Mouse (Mus musculus): ENCODE measurements at regions not wholly inside any gene's neighbourhood (a gene's known extent, or its start where the extent isn't known, plus 50 kb on each side); places are given as distances from the start of the nearest gene placed in this dataset.
A peak's percentile ranks its signal among the peaks of the same experiment; 100 is the strongest.

- WGBS = 9% methylated on average over 2 of the region's 2 CpGs
- Histone ChIP-seq H3K9ac (no peak overlapping the region; the same call in 1 of the 2 replicates), H3K36me3 (no peaks in the 10 kb centered on the region), H3K27me3 (no peaks in the 10 kb centered on the region; the same call in 1 of the 2 replicates), H3K9me3 (replicated peaks) (no peaks in the 10 kb centered on the region; the same call in 1 of the 2 replicates), H3K27ac (peak overlapping the region; percentile 86), H3K4me3 (no peak overlapping the region), H3K4me2 (replicated peaks) (no peak overlapping the region; the same call in 1 of the 2 replicates), H3K4me1 (peaks cover 35% of the 10 kb centered on the region)
- ATAC-seq (ENCODE audit: low FRiP score) = peak; percentile 83
Observed at GRCm38 (mm10) chr16:21274012-21274528, 69.5 kb downstream of the Ephb3 start.

- no peak overlapping the region for H3K27ac ChIP-seq
- no peak overlapping the region for H3K9ac ChIP-seq
- H3K9me3 ChIP-seq (replicated peaks) = no peaks in the 10 kb centered on the region; the same call in 1 of the 2 replicates
- H3K27me3 ChIP-seq = peaks cover 14% of the 10 kb centered on the region
- ATAC-seq (ENCODE audit: low FRiP score) = no peak
- WGBS = 78% methylated on average over 11 of the region's 11 CpGs
- no peaks in the 10 kb centered on the region for H3K36me3 ChIP-seq
- no peak overlapping the region for H3K4me2 ChIP-seq (replicated peaks)
- H3K4me3 ChIP-seq = no peak overlapping the region
- peaks cover 22% of the 10 kb centered on the region for H3K4me1 ChIP-seq
Observed at GRCm38 (mm10) chr16:21277789-21278342, 73.3 kb downstream of the Ephb3 start.

GRCm38 (mm10) chr16:21278387-21278786 is 73.8 kb downstream of the Ephb3 start:
- H3K4me2 ChIP-seq (replicated peaks) = no peak overlapping the region
- H3K4me1 ChIP-seq = peaks cover 20% of the 10 kb centered on the region
- H3K27me3 ChIP-seq = peaks cover 18% of the 10 kb centered on the region
- no peak for ATAC-seq (ENCODE audit: low FRiP score)
- no peak overlapping the region for H3K4me3 ChIP-seq
- H3K9me3 ChIP-seq (replicated peaks) = no peaks in the 10 kb centered on the region; the same call in 1 of the 2 replicates
- H3K27ac ChIP-seq = no peak overlapping the region
- H3K9ac ChIP-seq = no peak overlapping the region
- no peaks in the 10 kb centered on the region for H3K36me3 ChIP-seq
- 95% methylated on average over 7 of the region's 7 CpGs for WGBS

GRCm38 (mm10) chr16:21280200-21280627 is 75.7 kb downstream of the Ephb3 start:
- Histone ChIP-seq H3K27ac (no peak overlapping the region), H3K4me1 (peaks cover 7% of the 10 kb centered on the region), H3K4me3 (no peak overlapping the region), H3K9me3 (replicated peaks) (no peaks in the 10 kb centered on the region; the same call in 1 of the 2 replicates), H3K9ac (no peak overlapping the region), H3K4me2 (replicated peaks) (no peak overlapping the region), H3K36me3 (no peaks in the 10 kb centered on the region), H3K27me3 (peaks cover 19% of the 10 kb centered on the region)
- 94% methylated on average over 4 of the region's 4 CpGs for WGBS
- no peak for ATAC-seq (ENCODE audit: low FRiP score)

- Histone ChIP-seq H3K9me3 (replicated peaks) (no peaks in the 10 kb centered on the region), H3K9ac (0 out of 2 replicates have a peak overlapping the region, but pooled peaks have one; percentile 0), H3K4me2 (replicated peaks) (0 out of 2 replicates have a peak overlapping the region, but pooled peaks have one; percentile 15), H3K36me3 (no peaks in the 10 kb centered on the region), H3K4me3 (no peak overlapping the region), H3K27me3 (peaks cover 19% of the 10 kb centered on the region), H3K4me1 (peaks cover 15% of the 10 kb centered on the region), H3K27ac (no peak overlapping the region)
- WGBS = 12% methylated on average over 15 of the region's 20 CpGs
- ATAC-seq (ENCODE audit: low FRiP score) = no peak
Observed at GRCm38 (mm10) chr16:21281958-21282730, 77.6 kb downstream of the Ephb3 start.

GRCm38 (mm10) chr16:21286099-21286498 is 81.5 kb downstream of the Ephb3 start:
- Histone ChIP-seq H3K4me3 (no peak overlapping the region), H3K36me3 (no peaks in the 10 kb centered on the region), H3K4me1 (peaks cover 15% of the 10 kb centered on the region), H3K4me2 (replicated peaks) (no peak overlapping the region), H3K27me3 (peaks cover 14% of the 10 kb centered on the region), H3K9ac (no peak overlapping the region), H3K27ac (no peak overlapping the region), H3K9me3 (replicated peaks) (0 out of 2 replicates have a peak, but pooled peaks cover 5% of the 10 kb centered on the region)
- ATAC-seq (ENCODE audit: low FRiP score) = no peak
- WGBS = 61% methylated on average over 4 of the region's 4 CpGs

GRCm38 (mm10) chr16:21289528-21289927 is 85.0 kb downstream of the Ephb3 start:
- no peak overlapping the region for H3K4me2 ChIP-seq (replicated peaks)
- H3K36me3 ChIP-seq = no peaks in the 10 kb centered on the region
- ATAC-seq (ENCODE audit: low FRiP score) = no peak
- WGBS = 86% methylated on average over 7 of the region's 7 CpGs
- no peak overlapping the region for H3K4me3 ChIP-seq
- 0 out of 2 replicates have a peak, but pooled peaks cover 5% of the 10 kb centered on the region for H3K9me3 ChIP-seq (replicated peaks)
- H3K4me1 ChIP-seq = peaks cover 17% of the 10 kb centered on the region
- no peak overlapping the region for H3K9ac ChIP-seq
- H3K27ac ChIP-seq = no peak overlapping the region
- H3K27me3 ChIP-seq = peaks cover 4% of the 10 kb centered on the region; the same call in 1 of the 2 replicates

- H3K9me3 ChIP-seq (replicated peaks) = 0 out of 2 replicates have a peak, but pooled peaks cover 5% of the 10 kb centered on the region
- WGBS = 33% methylated on average over 11 of the region's 11 CpGs
- H3K27ac ChIP-seq = no peak overlapping the region
- no peaks in the 10 kb centered on the region for H3K36me3 ChIP-seq
- H3K27me3 ChIP-seq = 0 out of 2 replicates have a peak, but pooled peaks cover under 1% of the 10 kb centered on the region
- H3K4me1 ChIP-seq = peaks cover 27% of the 10 kb centered on the region
- no peak overlapping the region for H3K4me2 ChIP-seq (replicated peaks)
- no peak overlapping the region for H3K4me3 ChIP-seq
- H3K9ac ChIP-seq = no peak overlapping the region
- ATAC-seq (ENCODE audit: low FRiP score) = no peak
Observed at GRCm38 (mm10) chr16:21293010-21293409, 88.5 kb downstream of the Ephb3 start.

- H3K4me3 ChIP-seq = no peak overlapping the region
- H3K27ac ChIP-seq = no peak overlapping the region
- no peaks in the 10 kb centered on the region for H3K36me3 ChIP-seq
- no peak overlapping the region for H3K4me2 ChIP-seq (replicated peaks)
- WGBS = 24% methylated on average over 3 of the region's 3 CpGs
- peaks cover 27% of the 10 kb centered on the region for H3K4me1 ChIP-seq
- no peaks in the 10 kb centered on the region for H3K27me3 ChIP-seq
- H3K9ac ChIP-seq = no peak overlapping the region
- no peak for ATAC-seq (ENCODE audit: low FRiP score)
- H3K9me3 ChIP-seq (replicated peaks) = 0 out of 2 replicates have a peak, but pooled peaks cover 5% of the 10 kb centered on the region
Observed at GRCm38 (mm10) chr16:21293569-21293968, 89.0 kb downstream of the Ephb3 start.

- WGBS = 38% methylated on average over 9 of the region's 9 CpGs
- peak; percentile 43; the same call in 1 of the 2 replicates for ATAC-seq (ENCODE audit: low FRiP score)
- Histone ChIP-seq H3K9me3 (replicated peaks) (no peaks in the 10 kb centered on the region), H3K9ac (no peak overlapping the region), H3K27me3 (no peaks in the 10 kb centered on the region), H3K4me3 (no peak overlapping the region), H3K36me3 (no peaks in the 10 kb centered on the region), H3K27ac (no peak overlapping the region), H3K4me2 (replicated peaks) (no peak overlapping the region), H3K4me1 (peaks cover 27% of the 10 kb centered on the region)
Observed at GRCm38 (mm10) chr16:21294677-21295411, 90.3 kb downstream of the Ephb3 start.

GRCm38 (mm10) chr16:21295956-21296733 is 91.6 kb downstream of the Ephb3 start:
- Histone ChIP-seq H3K27ac (no peak overlapping the region), H3K4me1 (peaks cover 27% of the 10 kb centered on the region), H3K27me3 (no peaks in the 10 kb centered on the region), H3K4me2 (replicated peaks) (no peak overlapping the region), H3K4me3 (no peak overlapping the region), H3K9ac (no peak overlapping the region), H3K36me3 (no peaks in the 10 kb centered on the region), H3K9me3 (replicated peaks) (no peaks in the 10 kb centered on the region)
- ATAC-seq (ENCODE audit: low FRiP score) = peak; percentile 47; the same call in 1 of the 2 replicates
- 69% methylated on average over 13 of the region's 13 CpGs for WGBS

All from hindbrain, embryonic 12.5 days (tissue).